Mouse (Mus musculus) intestine, postnatal 0 days (tissue): Measurements from ENCODE around the gene Mfrp. TPM values are rescaled to one million over a fixed set of nuclear protein-coding genes. Genes with fewer than 3 reads are reported as not detected.

Experiments
- ATAC-seq: fragments of 200-750 bp; cut with Nextera tagmentation; 2 replicates; pipeline ENCODE4 v1.8.0; 2017; ENCODE audit warnings: mild to moderate bottlenecking, moderate TSS enrichment, moderate library complexity
- H3K27ac ChIP-seq: fragments of 300-500 bp; sonication (generic); 2 replicates; pipeline ENCODE4 v1.5.1; 2014; ENCODE audit warnings: mild to moderate bottlenecking, low read depth, low read length, moderate library complexity
- H3K27me3 ChIP-seq: fragments of 300-500 bp; sonication (generic); replicated peaks from 2 replicates; pipeline ENCODE4 v1.6.1; 2014; ENCODE audit warnings: low read length, mixed read lengths; ENCODE audit not compliant: control insufficient read depth, insufficient read depth
- H3K36me3 ChIP-seq: fragments of 300-500 bp; sonication (generic); 2 replicates; pipeline ENCODE4 v1.6.1; 2014; ENCODE audit warnings: mild to moderate bottlenecking, moderate library complexity; ENCODE audit not compliant: control insufficient read depth, insufficient read depth
- H3K4me1 ChIP-seq: fragments of 300-500 bp; sonication (generic); replicated peaks from 2 replicates; pipeline ENCODE4 v1.6.1; 2014; ENCODE audit warnings: antibody characterized with exemption, low read length, mixed read lengths; ENCODE audit not compliant: control insufficient read depth, insufficient read depth
- H3K4me2 ChIP-seq: fragments of 300-500 bp; sonication (generic); replicated peaks from 2 replicates; pipeline ENCODE4 v1.6.1; 2014; ENCODE audit warnings: low read depth, mild to moderate bottlenecking, moderate library complexity
- H3K4me3 ChIP-seq: fragments of 300-500 bp; sonication (generic); 2 replicates; pipeline ENCODE4 v1.5.1; 2014; ENCODE audit warnings: low read depth, low read length
- H3K9ac ChIP-seq: fragments of 300-500 bp; sonication (generic); 2 replicates; pipeline ENCODE4 v1.6.1; 2014; ENCODE audit warnings: mild to moderate bottlenecking, low read depth, low read length
- H3K9me3 ChIP-seq: fragments of 300-500 bp; sonication (generic); 2 replicates; pipeline ENCODE4 v1.6.1; 2016; ENCODE audit warnings: mixed run types; ENCODE audit not compliant: control insufficient read depth
- CTCF ChIP-seq: sonication (generic); IDR thresholded peaks from 2 replicates; pipeline ENCODE4 v1.5.1; 2016; ENCODE audit warnings: low read depth, mild to moderate bottlenecking, control low read depth, antibody characterized with exemption, moderate library complexity
- WGBS: fragments of 180-500 bp; shearing (Covaris S2); extraction: QIAGEN DNeasy Blood & Tissue Kit; methylation state at CpG from one replicate; pipeline ENCODE4 v1.1.7; 2014; 5-methylcytosine and 5-hydroxymethylcytosine counted together
- polyA plus RNA-seq: library from polyadenylated mRNA; unstranded; fragments of >200 nt; fragmentation: Nextera tagmentation; extraction: Ambion mirVana; gene quantifications from 2 replicates; pipeline ENCODE4 v1.2.1, GENCODE M21; 2015

Gene Mfrp
- polyA plus RNA-seq, 1 experiment from 2014 or later: 0.05 TPM

DNA sequence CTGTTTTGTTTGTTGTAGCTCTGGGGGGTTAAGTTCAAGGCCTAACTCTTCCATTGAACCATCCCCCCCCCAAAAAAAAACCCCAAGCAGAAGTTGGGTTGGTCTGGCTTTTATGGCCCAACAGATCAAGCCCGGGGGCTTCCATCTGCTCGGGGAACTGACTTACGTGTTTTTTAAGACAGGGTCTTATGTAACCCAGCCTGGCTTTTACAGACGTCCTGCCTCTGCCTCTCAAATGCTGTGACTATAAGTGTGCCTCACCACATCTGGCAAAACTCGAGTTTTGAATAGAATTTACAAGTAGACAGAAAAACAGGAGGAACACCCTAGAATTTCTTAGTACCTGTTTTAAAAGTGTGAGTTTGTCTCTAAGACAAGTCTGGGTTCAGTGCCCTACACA, 19.9 kb upstream of the Mfrp start:
- 79% methylated on average over 5 of the region's 5 CpGs for WGBS
- Histone ChIP-seq H3K36me3 (no peaks in the 10 kb centered on the region), H3K27me3 (no peaks in the 10 kb centered on the region), H3K4me2 (no peak overlapping the region), H3K4me3 (no peak overlapping the region), H3K9me3 (no peaks in the 10 kb centered on the region), H3K9ac (no peak overlapping the region), H3K27ac (no peak overlapping the region), H3K4me1 (peaks cover 4% of the 10 kb centered on the region; the same call in 1 of the 2 replicates)
- no peak for ATAC-seq
- TF ChIP-seq CTCF: no peak

DNA sequence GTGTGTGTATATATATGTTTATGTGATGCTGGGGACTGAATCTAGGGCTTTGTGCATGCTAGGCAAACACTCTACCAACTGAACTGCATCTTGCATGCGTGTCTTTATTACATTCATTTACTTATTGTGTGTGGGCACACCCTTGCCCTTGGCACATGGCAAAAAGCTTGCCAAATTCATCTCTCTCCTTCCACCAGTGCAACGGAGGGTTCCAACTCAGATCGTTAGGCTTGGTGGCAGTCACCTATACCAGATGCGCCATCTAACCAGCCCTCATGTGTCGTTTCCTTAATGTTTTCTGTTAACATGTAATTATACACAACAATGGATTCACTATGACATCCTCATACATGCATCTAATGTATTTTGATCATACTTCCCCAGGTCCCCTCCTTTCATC, 19.3 kb upstream of the Mfrp start:
- Histone ChIP-seq H3K27ac (no peak overlapping the region), H3K36me3 (no peaks in the 10 kb centered on the region), H3K4me3 (no peak overlapping the region), H3K9me3 (no peaks in the 10 kb centered on the region), H3K27me3 (no peaks in the 10 kb centered on the region), H3K4me2 (no peak overlapping the region), H3K4me1 (peaks cover 5% of the 10 kb centered on the region; the same call in 1 of the 2 replicates), H3K9ac (no peak overlapping the region)
- ATAC-seq: no peak
- WGBS: 93% methylated on average over 5 of the region's 5 CpGs
- TF ChIP-seq CTCF: no peak

DNA sequence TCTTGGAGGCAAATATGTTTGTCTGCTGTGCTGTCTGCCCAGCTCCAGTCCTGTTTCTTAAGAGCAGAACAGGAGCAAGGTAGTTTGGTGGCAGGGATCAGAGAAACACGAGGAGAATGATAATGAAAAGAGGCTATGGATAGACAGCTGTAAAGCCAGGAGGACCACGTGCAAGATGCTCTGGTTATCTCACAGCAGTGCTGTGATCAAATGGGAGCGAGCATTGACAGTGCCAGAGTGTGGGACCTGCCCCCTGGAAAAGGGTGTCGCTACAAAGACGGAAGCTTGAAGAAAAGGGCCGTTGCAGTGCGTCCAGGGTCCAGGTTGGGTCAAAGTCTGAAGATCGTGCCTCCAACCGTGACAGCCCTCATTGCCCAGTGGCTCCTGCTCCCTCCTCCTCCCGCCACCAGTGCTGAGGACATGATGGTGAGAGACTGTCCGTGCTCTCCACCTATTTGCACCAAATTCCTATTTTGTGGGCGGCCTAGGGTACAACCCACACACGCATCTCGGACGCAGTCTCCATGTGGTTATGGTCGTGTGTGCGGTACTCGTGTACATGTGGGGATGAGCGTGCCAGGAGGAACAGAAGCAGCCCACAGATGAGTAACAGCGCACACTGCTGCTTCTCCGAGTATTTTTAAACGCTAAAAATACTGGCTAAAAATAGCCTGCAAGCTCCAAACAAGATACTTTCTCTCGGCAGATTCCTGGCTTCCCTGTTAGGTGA, 18.0 kb upstream of the Mfrp start:
- H3K27ac ChIP-seq: peak overlapping the region; percentile 46
- peak overlapping the region; percentile 47 for H3K4me3 ChIP-seq
- H3K9ac ChIP-seq: no peak overlapping the region
- peak; percentile 46 for ATAC-seq
- H3K4me2 ChIP-seq: peak overlapping the region; percentile 99
- TF ChIP-seq CTCF: no peak
- no peaks in the 10 kb centered on the region for H3K9me3 ChIP-seq
- peaks cover 13% of the 10 kb centered on the region; the same call in 1 of the 2 replicates for H3K4me1 ChIP-seq
- WGBS: 7% methylated on average over 23 of the region's 23 CpGs
- H3K27me3 ChIP-seq: no peaks in the 10 kb centered on the region
- H3K36me3 ChIP-seq: no peaks in the 10 kb centered on the region

DNA sequence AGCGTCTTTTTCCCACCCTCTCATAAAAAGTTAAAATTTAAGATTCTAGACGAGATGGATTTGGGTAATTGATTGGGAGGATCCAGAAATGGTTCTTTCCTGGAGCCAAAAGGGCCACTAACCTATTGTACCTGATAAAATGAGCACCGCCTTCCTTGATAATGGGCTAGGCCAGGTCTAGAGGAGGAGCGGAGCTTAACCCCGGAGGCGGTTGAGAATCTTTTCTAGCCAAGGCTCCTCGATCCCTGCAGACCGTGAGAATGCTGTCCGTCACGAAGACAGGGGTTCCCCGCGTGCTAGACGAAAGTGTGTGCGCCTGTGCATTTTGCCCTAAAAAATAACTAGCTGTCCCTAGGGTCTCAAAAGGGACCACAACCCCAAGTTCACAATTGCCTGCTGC, 17.3 kb upstream of the Mfrp start:
- peak overlapping the region; percentile 46 for H3K27ac ChIP-seq
- H3K4me3 ChIP-seq: peak overlapping the region; percentile 47
- H3K36me3 ChIP-seq: no peaks in the 10 kb centered on the region
- H3K4me2 ChIP-seq: peak overlapping the region; percentile 99
- TF ChIP-seq CTCF: no peak; the same call in 1 of the 2 replicates
- under 1% methylated on average over 14 of the region's 14 CpGs for WGBS
- H3K9ac ChIP-seq: 0 out of 2 replicates have a peak overlapping the region, but pooled peaks have one; percentile 65
- H3K9me3 ChIP-seq: no peaks in the 10 kb centered on the region
- ATAC-seq: peak; percentile 48
- peaks cover 11% of the 10 kb centered on the region; the same call in 1 of the 2 replicates for H3K4me1 ChIP-seq
- no peaks in the 10 kb centered on the region for H3K27me3 ChIP-seq

- Histone ChIP-seq H3K4me2 (peak overlapping the region; percentile 99), H3K36me3 (no peaks in the 10 kb centered on the region), H3K27me3 (no peaks in the 10 kb centered on the region), H3K9ac (peak overlapping the region; percentile 65), H3K4me1 (peaks cover 11% of the 10 kb centered on the region; the same call in 1 of the 2 replicates), H3K4me3 (peak overlapping the region; percentile 47), H3K9me3 (no peaks in the 10 kb centered on the region), H3K27ac (peak overlapping the region; percentile 46; the same call in 1 of the 2 replicates)
- 1% methylated on average over 54 of the region's 62 CpGs for WGBS
- no peak; the same call in 1 of the 2 replicates for TF ChIP-seq CTCF
- peak; percentile 70 for ATAC-seq
Observed at GRCm38 (mm10) chr9:44084659-44085229, 16.8 kb upstream of the Mfrp start.

DNA sequence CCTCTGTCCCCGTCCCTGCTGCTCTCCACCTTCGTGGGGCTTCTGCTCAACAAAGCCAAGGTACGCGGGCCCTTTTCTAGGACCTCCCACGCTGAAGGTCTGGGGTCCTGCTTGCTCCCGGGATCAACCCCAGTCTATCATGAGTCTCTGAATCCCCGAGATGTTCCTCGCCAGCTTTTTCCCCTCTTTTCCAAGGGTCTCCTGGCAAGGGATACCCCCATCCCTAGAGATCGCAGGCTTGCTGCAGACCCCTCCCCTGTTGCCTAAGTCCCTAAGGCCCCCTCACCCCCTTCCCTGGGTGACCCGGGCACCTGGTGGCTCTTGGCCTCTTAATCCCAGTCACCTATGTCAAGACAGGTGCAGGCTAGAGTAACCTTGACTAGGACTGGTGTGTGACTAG, 16.3 kb upstream of the Mfrp start:
- Histone ChIP-seq H3K9me3 (no peaks in the 10 kb centered on the region), H3K4me1 (peaks cover 11% of the 10 kb centered on the region; the same call in 1 of the 2 replicates), H3K4me2 (peak overlapping the region; percentile 99), H3K9ac (peak overlapping the region; percentile 65), H3K36me3 (no peaks in the 10 kb centered on the region), H3K27ac (0 out of 2 replicates have a peak overlapping the region, but pooled peaks have one; percentile 46), H3K4me3 (peak overlapping the region; percentile 47), H3K27me3 (no peaks in the 10 kb centered on the region)
- 7% methylated on average over 10 of the region's 10 CpGs for WGBS
- ATAC-seq: no peak
- no peak for TF ChIP-seq CTCF
